13 mouse cellular contexts compared by ENCODE assay signal in the genomic region with DNA sequence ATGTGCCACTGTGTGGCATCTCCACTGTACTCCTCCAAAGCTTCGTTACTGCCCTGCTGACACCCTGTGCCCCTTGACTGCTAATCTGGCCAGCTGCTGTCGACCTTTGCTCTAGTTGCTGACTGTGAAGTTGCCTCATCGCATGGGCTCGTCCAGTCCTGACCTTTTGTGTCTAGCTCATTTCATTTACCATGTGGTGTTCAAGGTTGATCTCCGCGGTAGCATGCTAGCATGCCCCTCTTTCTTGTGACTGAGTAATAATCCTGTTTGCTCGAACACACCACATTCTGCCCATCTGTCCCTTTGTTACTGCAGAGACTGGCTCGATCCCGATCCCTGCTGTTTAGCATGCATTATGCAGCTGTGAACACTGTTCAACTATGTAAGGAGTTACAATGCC.
DNase-seq lines count a peak whose midpoint lies in the region; ATAC-seq and TF ChIP-seq lines count a peak whose summit lies in the region.
"Had no signal": no experiment of that assay in that cellular context is flagged by ENCODE, and none has a peak within 500 bp of the region (broad histone marks: within the 10 kb centered on the region; RNA-seq: fewer than 3 reads in every experiment).

No protein-coding gene starts in this region.

- no peaks in the 10 kb centered on the region for H3K79me2 ChIP-seq in liver, adult 2 months (ENCODE audit: control insufficient read depth, insufficient read depth, low read length)

- H3K9me3 ChIP-seq in heart, embryonic 12.5 days (replicated peaks) = no peaks in the 10 kb centered on the region
- H3K9me3 ChIP-seq in embryonic facial prominence, embryonic 10.5 days = no peaks in the 10 kb centered on the region
- H3K9me3 ChIP-seq: forebrain, embryonic 13.5 days; heart, embryonic 13.5 days; limb, embryonic 10.5 days had no signal

- 77% methylated on average over 9 of the region's 9 CpGs for WGBS in heart, embryonic 12.5 days
- 19% methylated on average over 9 of the region's 9 CpGs for WGBS in liver, adult 2 months
- WGBS in embryonic facial prominence, embryonic 10.5 days = 73% methylated on average over 9 of the region's 9 CpGs

- TF ChIP-seq POLR2A in liver, adult 2 months (IDR thresholded peaks at IDR 0.05; ENCODE audit: extremely low read depth, insufficient read depth, low read length) = no peak

- H3K4me1 ChIP-seq in heart, embryonic 12.5 days (replicated peaks) = peaks cover 12% of the 10 kb centered on the region; the same call in 1 of the 2 replicates
- peaks cover 11% of the 10 kb centered on the region for H3K4me1 ChIP-seq in liver, adult 2 months (ENCODE audit: control insufficient read depth, insufficient read depth, low read length)
- peaks cover 22% of the 10 kb centered on the region for H3K4me1 ChIP-seq in embryonic facial prominence, embryonic 10.5 days

- no peak for ATAC-seq in heart, embryonic 12.5 days (ENCODE audit: insufficient number of reproducible peaks, low FRiP score)
- no peak for ATAC-seq in granulocyte monocyte progenitor cell, adult 5-6 weeks (replicated peaks; ENCODE audit: poor library complexity, severe bottlenecking)
- ATAC-seq: CD4-positive, CD25-positive, alpha-beta regulatory T cell, adult 4 months; forebrain, embryonic 13.5 days; inflammation-experienced regulatory T-cells, adult 6 months had no signal

- H3K36me3 ChIP-seq in heart, embryonic 12.5 days = no peaks in the 10 kb centered on the region
- H3K36me3 ChIP-seq in liver, adult 2 months (ENCODE audit: control insufficient read depth, insufficient read depth, low read length) = no peaks in the 10 kb centered on the region
- H3K36me3 ChIP-seq in embryonic facial prominence, embryonic 10.5 days (replicated peaks) = no peaks in the 10 kb centered on the region
- H3K36me3 ChIP-seq: heart, embryonic 13.5 days; limb, embryonic 10.5 days had no signal

- H3K4me2 ChIP-seq in heart, embryonic 12.5 days = no peak overlapping the region
- H3K4me2 ChIP-seq: forebrain, embryonic 13.5 days; heart, embryonic 13.5 days had no signal

- no peak overlapping the region for H3K4me3 ChIP-seq in heart, embryonic 12.5 days
- no peak overlapping the region for H3K4me3 ChIP-seq in liver, adult 2 months (ENCODE audit: insufficient read depth, low read depth, low read length)
- H3K4me3 ChIP-seq in embryonic facial prominence, embryonic 10.5 days = no peak overlapping the region
- H3K4me3 ChIP-seq: forebrain, embryonic 13.5 days; heart, embryonic 13.5 days; limb, embryonic 10.5 days had no signal

- peak; percentile 25 for DNase-seq in heart, postnatal 4 days
- peak; percentile 47 for DNase-seq in adipocyte (ENCODE audit: low spot score)
- DNase-seq in adrenal gland, postnatal 36 days = peak; percentile 77 to 81
- peak; percentile 96 for DNase-seq in liver, adult 2 months (ENCODE audit: extremely low read depth, low read depth, low spot score)
- DNase-seq in embryonic facial prominence, embryonic 10.5 days (ENCODE audit: low spot score) = no peak
- DNase-seq in thymus, postnatal 10 days (ENCODE audit: low spot score in 2 of 2) = no peak

- no peaks in the 10 kb centered on the region for H3K27me3 ChIP-seq in heart, embryonic 12.5 days (replicated peaks)
- H3K27me3 ChIP-seq in liver, adult 2 months (ENCODE audit: control insufficient read depth, insufficient read depth, low read length) = no peaks in the 10 kb centered on the region
- H3K27me3 ChIP-seq in embryonic facial prominence, embryonic 10.5 days (replicated peaks; ENCODE audit: low read depth, poor library complexity, severe bottlenecking) = no peaks in the 10 kb centered on the region
- H3K27me3 ChIP-seq: forebrain, embryonic 13.5 days; heart, embryonic 13.5 days had no signal

- H3K27ac ChIP-seq in heart, embryonic 12.5 days (ENCODE audit: poor library complexity, severe bottlenecking) = no peak overlapping the region
- H3K27ac ChIP-seq in liver, adult 2 months (replicated peaks; ENCODE audit: insufficient read depth, low read depth, low read length) = peak overlapping the region; percentile 61
- H3K27ac ChIP-seq in embryonic facial prominence, embryonic 10.5 days (replicated peaks) = no peak overlapping the region
- H3K27ac ChIP-seq: forebrain, embryonic 13.5 days; limb, embryonic 10.5 days had no signal

- TF ChIP-seq CTCF in liver, adult 2 months (IDR thresholded peaks at IDR 0.05; ENCODE audit: low read depth, low read length) = no peak

- H3K9ac ChIP-seq in heart, embryonic 12.5 days = no peak overlapping the region
- no peak overlapping the region for H3K9ac ChIP-seq in liver, adult 2 months (ENCODE audit: low read depth, low read length)
- H3K9ac ChIP-seq: forebrain, embryonic 13.5 days; heart, embryonic 13.5 days had no signal

Comparison
In these comparisons a context has a peak if more than half of its experiments do, and no peak if none do; other contexts are left out.
1. DNase-seq: peak in heart, postnatal 4 days (single experiment), adipocyte (single experiment), adrenal gland, postnatal 36 days (2 of 2) and liver, adult 2 months (single experiment); none in embryonic facial prominence, embryonic 10.5 days (single experiment) and thymus, postnatal 10 days (0 of 2).